Mouse (Mus musculus): ENCODE measurements around the gene Ulk3. TPM values are rescaled to one million over a fixed set of nuclear protein-coding genes. Genes with fewer than 3 reads are reported as not detected.

Gene Ulk3
- total RNA-seq, 2 experiments from 2014 or later = 36.3 to 37.1 TPM

DNA sequence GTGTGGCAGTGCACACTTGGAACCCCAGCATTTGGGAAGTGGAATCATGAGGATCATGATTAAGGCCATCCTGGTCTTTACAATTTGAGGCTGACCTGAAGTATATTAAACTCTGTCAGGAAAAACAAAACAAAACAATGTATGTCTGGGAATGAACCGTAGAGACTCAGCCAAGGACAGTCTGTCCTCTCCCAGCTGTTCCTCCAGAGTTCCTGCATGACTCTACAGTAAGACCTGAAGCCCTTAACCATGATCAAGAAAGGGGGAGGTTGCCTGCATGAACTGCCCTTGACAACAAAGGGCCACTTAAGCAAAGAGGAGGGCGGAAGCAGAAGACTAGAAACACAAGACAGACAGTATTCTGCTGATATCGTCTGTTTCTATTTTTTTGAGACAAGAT is 13.7 kb upstream of the Ulk3 start:
- TF ChIP-seq CTCF (IDR thresholded peaks at IDR 0.05) = no peak
- Histone ChIP-seq H3K27ac (no peak overlapping the region), H3K4me3 (no peak overlapping the region)
- intact Hi-C loops (cut with DNase I) = no loop called here
- no peak for DNase-seq (ENCODE audit: extremely low spot score in 1 of 2, low spot score in 2 of 2)

DNA sequence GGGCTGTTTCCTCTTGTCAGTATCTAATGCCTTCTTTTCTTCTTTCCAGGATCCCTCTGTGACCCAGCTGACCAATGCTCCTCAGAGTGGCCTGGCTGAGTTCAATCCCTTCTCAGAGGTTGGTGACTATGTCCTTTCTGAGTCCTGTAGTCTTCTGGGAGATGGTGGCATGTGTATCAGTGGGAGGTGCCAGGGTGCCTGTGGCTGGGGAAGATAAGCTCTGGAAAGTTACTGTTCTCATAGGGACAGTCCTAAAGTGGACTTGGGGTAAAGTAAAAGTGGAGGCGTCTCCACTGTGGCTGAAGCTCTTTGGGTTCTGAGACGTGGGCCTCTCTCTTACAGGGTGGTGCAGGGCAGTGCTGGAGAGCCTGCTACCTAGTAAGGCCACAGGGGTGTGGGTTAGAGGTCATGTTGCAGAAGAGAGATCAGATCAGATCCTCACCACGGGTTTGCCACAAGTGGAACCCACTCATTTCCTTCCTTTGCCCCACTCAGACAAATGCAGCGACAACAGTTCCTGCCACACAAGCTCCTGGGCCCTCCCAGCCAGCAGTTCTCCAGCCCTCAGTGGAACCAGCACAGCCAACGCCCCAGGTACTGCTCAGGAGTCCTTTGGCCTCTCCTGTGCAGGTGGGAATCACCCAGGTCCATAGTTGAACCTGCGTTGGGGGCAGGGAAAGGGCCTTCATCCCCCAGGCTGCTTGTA is 12.0 kb upstream of the Ulk3 start:
- no peak overlapping the region for H3K4me3 ChIP-seq
- DNase-seq (ENCODE audit: extremely low spot score in 1 of 2, low spot score in 2 of 2) = no peak
- H3K27ac ChIP-seq = no peak overlapping the region
- intact Hi-C loops (cut with DNase I) = no loop called here
- TF ChIP-seq CTCF (IDR thresholded peaks at IDR 0.05) = no peak

DNA sequence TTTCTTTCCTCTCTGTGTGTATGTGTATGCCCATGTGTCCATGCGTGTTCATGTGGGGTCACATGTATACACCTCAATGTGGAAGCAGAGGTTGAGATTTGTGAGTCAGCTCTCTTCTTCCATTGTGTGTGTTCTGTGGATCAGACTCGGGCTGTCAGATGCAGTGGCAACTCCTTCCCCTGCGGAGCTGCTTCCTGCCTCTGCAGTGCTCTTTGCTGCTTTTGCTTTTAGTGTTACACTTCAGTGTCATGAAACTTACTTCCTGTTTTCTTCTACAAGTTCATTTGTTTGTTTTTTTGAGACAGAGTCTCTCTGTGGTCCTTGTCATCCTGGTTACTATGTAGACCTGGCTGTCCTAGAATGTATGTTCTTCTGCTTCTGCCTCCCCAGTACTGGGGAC is 4.3 kb upstream of the Ulk3 start:
- intact Hi-C loops (cut with DNase I) = loop anchor here (5.0 kb wide), 1 partner anchor 43 kb away; no protein-coding TSS in a partner anchor
- no peak for TF ChIP-seq CTCF (IDR thresholded peaks at IDR 0.05)
- H3K27ac ChIP-seq = no peak overlapping the region
- no peak overlapping the region for H3K4me3 ChIP-seq
- DNase-seq (ENCODE audit: extremely low spot score in 1 of 2, low spot score in 2 of 2) = no peak

DNA sequence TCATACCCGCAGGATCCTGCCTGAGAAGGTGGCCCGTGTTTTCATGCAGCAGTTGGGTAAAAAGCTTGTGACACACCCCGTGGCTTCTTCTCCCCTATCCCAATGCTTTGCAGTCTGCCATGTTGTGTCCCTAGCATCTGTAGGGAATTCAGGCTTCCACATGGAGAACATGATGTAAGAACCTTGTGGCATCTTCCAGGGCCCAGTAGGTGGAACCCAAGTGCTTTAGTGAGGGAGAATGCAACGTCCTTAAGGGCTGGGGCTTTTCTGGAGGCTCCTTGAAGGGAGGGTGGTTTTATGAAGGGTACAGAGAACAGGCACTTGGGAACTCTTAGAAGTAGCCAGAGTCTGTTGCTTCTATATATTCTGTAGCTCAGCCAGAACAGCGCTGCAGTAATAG is 1.5 kb downstream of the Ulk3 start:
- H3K4me3 ChIP-seq = no peak overlapping the region
- peak; percentile 48 for TF ChIP-seq CTCF (IDR thresholded peaks at IDR 0.05)
- no peak overlapping the region; the same call in 1 of the 2 replicates for H3K27ac ChIP-seq
- no peak for DNase-seq (ENCODE audit: extremely low spot score in 1 of 2, low spot score in 2 of 2)
- intact Hi-C loops (cut with DNase I) = loop anchor here (5.0 kb wide), 1 partner anchor 67 kb away; no protein-coding TSS in a partner anchor

DNA sequence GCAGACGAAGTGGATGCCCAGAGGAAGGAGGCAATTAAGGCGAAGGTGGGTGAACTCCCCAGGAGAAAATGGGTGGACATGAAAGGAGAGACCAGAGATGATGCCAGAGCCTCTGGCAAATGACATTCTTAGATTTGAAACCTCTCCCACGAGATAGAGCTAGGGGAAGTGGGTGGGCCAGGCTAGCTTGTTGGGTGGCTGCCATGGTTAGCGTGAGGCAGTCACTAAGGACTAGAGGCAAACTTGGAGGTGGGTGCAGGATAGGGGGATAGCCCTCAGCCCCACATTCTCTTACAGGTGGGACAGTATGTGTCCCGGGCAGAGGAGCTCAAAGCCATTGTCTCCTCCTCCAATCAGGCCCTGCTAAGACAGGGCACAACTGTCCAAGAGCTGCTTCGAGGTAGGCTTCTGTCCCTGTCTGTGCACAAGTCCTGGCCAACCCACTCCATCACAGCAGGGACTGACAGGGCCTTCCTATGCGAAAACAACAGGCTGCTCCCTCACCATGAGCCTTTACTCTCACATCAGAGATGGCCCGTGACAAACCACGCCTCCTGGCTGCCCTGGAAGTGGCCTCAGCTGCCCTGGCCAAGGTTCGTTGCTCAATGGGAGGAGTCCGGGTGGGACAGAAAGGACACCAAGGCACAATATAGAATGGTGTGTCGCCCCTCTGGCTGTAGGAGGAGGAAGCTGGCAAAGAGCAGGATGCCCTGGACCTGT is 4.4 kb downstream of the Ulk3 start:
- no peak for TF ChIP-seq CTCF (IDR thresholded peaks at IDR 0.05)
- Histone ChIP-seq H3K27ac (no peak overlapping the region), H3K4me3 (no peak overlapping the region)
- intact Hi-C loops (cut with DNase I) = loop anchor here (5.0 kb wide), 1 partner anchor 64 kb away; no protein-coding TSS in a partner anchor
- no peak for DNase-seq (ENCODE audit: extremely low spot score in 1 of 2, low spot score in 2 of 2)

DNA sequence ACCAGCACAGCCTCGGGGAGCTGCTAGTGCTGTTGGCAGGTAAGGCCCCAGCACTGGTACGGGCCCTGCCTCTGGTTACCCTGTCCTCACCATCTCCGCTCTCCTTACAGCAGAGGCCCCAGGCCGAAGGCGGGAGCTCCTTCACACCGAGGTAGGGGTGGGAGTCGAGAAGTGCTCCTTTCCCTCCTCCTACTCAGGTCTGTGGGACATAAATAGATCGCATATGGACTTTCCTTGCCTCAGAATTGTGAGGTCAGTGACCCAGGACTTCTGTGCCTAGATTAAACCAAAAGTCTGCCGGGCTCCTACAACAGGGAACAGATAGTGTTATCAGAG is 4.9 kb downstream of the Ulk3 start:
- H3K27ac ChIP-seq = no peak overlapping the region

DNA sequence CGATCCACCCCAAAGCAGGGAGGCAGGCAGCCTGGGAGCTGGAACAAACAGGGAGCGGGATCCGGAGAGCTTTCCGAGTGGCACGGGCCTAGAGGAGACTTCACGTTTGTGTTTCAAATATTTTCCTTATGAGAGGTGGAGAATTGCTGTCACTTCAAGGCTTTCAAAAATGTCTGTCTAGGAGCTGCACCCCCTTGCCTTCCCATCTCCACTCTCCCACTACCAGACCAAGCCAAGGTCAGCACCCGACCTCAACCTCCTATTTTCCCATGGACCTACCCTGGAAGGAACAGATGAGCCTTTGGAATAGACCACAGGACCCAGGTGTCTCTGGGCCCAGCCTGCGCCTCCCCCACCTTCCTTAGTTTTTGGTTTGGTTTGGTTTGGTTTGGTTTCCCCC is 8.0 kb downstream of the Ulk3 start:
- DNase-seq (ENCODE audit: extremely low spot score in 1 of 2, low spot score in 2 of 2) = no peak
- H3K4me3 ChIP-seq = no peak overlapping the region
- H3K27ac ChIP-seq = no peak overlapping the region
- intact Hi-C loops (cut with DNase I) = no loop called here
- TF ChIP-seq CTCF (IDR thresholded peaks at IDR 0.05) = no peak

More for the DNA sequence above, 4.9 kb downstream of the Ulk3 start:
- intact Hi-C loops (cut with DNase I) = loop anchor here (5.0 kb wide), 1 partner anchor 63 kb away; no protein-coding TSS in a partner anchor
- TF ChIP-seq CTCF (IDR thresholded peaks at IDR 0.05) = no peak
- no peak for DNase-seq (ENCODE audit: extremely low spot score in 1 of 2, low spot score in 2 of 2)
- H3K4me3 ChIP-seq = no peak overlapping the region

DNA sequence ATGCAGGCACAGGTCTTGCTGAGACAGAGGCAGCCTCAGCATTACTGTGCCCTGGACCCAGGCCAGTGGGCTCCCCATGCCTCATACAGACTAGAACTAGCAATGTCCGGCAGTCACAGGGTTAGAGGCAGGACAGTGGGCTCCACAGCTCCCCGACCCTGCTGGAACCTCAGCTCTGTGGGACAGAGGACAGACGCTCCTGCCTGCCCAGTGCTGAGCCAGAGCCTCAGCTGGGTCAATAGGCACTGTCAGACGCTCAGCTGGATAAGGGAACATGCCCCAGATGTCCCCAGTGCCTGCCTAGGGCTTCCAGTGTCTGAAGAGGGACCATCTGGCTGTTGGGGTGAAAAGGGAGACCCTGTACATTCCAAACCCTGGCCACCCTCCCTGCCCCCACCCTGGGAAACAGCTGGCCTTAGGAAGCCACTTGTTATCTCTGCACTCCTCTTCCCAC is 8.7 kb downstream of the Ulk3 start:
- Histone ChIP-seq H3K4me3 (no peak overlapping the region), H3K27ac (no peak overlapping the region)
- no peak for TF ChIP-seq CTCF (IDR thresholded peaks at IDR 0.05)
- intact Hi-C loops (cut with DNase I) = no loop called here
- DNase-seq (ENCODE audit: extremely low spot score in 1 of 2, low spot score in 2 of 2) = no peak

DNA sequence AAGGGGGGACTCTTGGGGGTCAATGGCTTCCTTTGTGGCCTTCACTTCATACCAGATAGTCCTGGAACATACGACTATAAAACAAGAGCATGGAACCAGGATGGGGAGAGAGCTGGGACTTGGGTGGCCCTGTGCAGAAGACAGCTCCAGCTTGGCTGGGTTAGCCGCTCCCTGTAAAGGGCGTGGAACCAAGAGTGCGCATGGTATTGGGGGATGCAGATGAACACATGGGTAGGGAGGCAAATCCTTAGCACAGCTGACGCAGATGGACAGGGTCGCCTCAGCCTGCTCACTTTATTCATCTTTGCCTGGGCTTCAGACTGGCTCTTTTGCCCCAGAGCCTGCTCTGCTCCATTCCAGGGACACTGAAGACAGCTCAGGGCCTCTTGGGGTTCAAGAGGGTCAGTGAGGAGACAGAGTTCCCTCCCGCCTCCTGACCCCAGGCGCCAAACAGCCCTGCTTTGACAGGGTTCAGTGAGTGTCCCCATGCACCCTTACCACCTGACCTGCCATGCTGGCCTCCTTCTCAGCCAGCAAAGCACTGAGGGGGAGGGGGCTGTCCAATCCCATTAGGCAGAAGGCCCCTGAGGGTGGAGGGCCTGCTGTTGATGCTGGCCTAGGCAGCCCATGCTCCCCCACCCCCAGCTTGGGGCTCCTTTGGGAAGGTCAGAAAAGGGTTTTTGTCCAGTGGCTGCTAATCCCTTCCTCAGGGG is 9.8 kb downstream of the Ulk3 start:
- H3K27ac ChIP-seq = no peak overlapping the region
- DNase-seq (ENCODE audit: extremely low spot score in 1 of 2, low spot score in 2 of 2) = no peak
- no peak overlapping the region for H3K4me3 ChIP-seq
- intact Hi-C loops (cut with DNase I) = no loop called here
- TF ChIP-seq CTCF (IDR thresholded peaks at IDR 0.05) = no peak

DNA sequence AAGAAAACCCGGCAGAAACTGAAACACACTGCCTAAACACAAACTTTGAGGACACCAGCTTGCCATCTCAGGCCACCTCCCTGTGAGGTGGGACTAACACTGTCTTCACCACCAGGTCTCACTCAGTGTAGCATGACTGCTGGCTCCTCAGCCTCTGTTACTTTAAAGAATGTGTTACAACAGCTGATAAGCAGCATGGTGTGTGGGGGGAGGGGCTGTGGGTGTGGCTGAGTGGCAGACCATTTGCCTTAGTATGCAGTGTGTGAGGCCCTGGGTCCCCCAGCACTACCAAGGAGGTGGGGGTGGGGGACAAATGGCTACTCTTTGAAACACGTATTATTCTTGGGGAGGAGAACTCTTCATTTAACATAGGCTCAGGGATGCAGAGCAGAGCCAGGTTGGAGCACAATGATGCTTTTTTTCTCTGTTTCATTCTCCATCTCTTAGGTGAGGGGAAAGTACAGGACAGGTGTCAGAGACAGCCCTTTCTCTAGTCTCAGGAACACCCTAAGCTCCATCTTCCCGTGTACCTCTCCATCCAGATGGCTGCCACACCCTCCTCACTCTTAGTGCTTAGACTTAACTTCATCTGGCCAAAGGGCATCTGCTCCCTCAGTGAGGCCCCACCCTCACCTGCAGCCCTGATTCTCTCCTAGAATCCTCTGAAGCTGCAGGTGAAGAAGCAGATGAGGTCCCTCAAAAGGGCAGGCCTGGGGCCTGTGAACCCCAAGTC is 11.5 kb downstream of the Ulk3 start:
- DNase-seq (ENCODE audit: extremely low spot score in 1 of 2, low spot score in 2 of 2) = no peak
- no peak overlapping the region for H3K4me3 ChIP-seq
- intact Hi-C loops (cut with DNase I) = no loop called here
- TF ChIP-seq CTCF (IDR thresholded peaks at IDR 0.05) = no peak
- peak overlapping the region; percentile 6 for H3K27ac ChIP-seq

DNA sequence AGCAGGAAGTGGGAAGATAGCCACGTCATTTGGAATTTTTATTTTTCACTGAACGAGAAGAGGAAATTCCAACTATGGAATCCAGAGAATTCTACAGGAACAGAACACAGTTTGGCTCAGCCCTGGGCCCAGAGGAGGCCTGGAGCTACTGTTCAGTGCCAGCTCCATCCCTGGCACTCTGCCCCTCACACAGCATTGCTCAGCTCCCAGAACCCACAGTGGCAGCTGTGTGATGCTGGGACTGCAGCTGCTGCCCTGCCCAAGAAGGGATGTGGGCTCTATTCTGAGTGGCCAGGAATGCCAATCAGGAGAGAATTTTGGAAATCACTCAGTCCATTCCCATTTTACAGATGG is 12.1 kb downstream of the Ulk3 start:
- Histone ChIP-seq H3K27ac (peak overlapping the region; percentile 28), H3K4me3 (no peak overlapping the region)
- DNase-seq (ENCODE audit: extremely low spot score in 1 of 2, low spot score in 2 of 2) = peak in 1 of 2 experiments; percentile 42
- intact Hi-C loops (cut with DNase I) = no loop called here
- no peak for TF ChIP-seq CTCF (IDR thresholded peaks at IDR 0.05)
